Mouse (Mus musculus) central nervous system, embryonic 18 days (tissue): ENCODE measurements around the gene Phf13. TPM values are rescaled to one million over a fixed set of nuclear protein-coding genes. Genes with fewer than 3 reads are reported as not detected.

Experiments used
- polyA plus RNA-seq: library from polyadenylated mRNA; depleted of rRNA; stranded (reverse); fragments of >200 nt; gene quantifications from 2 replicates; pipeline ENCODE4 v1.2.3, GENCODE M21; 2012; rRNA removed

Gene Phf13
- polyA plus RNA-seq: 15.2 and 16.2 TPM in 2 replicates

GRCm38 (mm10) chr4:151996173-151996950, at the start of gene Phf13:
TSS of gene Phf13 (minus strand) at chr4:151996258.

DNA sequence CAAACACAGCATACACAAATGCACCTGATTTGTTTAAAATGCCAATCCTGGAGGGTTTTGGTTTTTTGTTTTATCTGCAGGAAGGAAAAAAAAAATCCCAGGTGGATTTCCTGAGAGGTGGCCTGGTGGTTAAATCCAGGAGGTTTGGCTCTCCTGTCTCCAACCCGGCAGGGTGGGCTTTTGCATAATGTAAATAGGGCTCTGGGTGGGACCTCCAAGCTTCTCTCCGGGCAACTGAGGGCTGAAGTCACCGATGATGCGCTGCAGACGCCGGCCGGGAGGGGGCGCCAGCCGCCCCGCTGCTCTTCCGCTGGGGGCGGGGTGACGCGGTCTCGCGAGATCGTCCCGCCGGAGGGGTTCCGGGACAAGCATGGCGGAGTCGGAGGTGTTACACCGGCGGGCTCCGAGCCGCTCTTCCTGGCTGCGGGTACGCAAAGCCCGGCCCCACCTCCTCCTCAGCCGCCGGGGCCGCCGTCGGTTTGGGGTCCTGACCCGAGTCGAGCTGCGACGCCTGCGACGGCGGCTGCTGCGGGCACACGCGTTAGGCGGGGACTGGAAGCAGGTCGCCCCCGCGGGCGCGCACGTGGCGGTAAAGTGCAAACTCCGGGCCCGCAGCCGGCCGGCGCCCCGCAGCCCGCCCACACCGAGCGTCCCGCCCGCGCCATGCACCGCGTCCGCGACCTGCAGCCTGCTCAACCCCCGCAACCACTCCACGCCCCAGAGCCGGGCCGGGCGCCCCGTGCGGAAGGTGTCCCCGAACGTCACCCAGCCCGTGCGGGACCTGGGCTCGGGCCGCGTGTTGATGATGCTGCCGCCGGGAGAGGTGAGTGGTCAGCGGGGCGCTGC, 43.1 kb upstream of the Phf13 start, which contains the start of gene Nol9:
TSS of gene Nol9 (plus strand) at position 337 of the 846 bp plus-strand sequence.

GRCm38 (mm10) chr4:152038225-152038984, 42.3 kb upstream of the Phf13 start, which contains the start of gene Tas1r1:
TSS of gene Tas1r1 (minus strand) at chr4:152038568.

DNA sequence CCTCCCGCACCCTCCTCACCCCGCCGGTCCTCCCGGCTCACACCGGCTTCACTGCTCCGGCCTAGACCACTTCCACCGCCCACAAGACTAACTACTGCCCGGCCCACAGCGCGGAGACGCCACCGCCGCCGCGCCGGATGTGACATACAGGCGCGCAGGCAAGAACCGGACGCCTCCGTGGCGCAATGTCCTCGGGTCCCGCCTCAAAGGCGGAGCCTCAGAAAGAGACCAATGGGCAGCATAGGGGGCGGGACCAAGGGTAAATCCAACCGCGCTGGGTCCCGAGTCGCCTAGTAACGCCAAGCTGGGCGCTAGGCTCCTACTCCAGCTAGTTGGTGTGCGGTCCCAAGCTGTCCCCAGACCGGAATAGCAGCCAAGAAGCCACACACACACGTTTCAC, 31.5 kb upstream of the Phf13 start, which contains the start of gene Zbtb48:
TSS of gene Zbtb48 (minus strand) at position 148 of the 400 bp plus-strand sequence.

GRCm38 (mm10) chr4:152008622-152009075, 12.6 kb upstream of the Phf13 start, which contains the start of gene Klhl21:
TSS of gene Klhl21 (plus strand) at chr4:152008803.

GRCm38 (mm10) chr4:151988342-151989109, 7.5 kb downstream of the Phf13 start, which contains the start of gene Thap3:
TSS of gene Thap3 (minus strand) at chr4:151988997.

Other genes with a start within 250 kb of the Phf13 start
- gene Camta1, start 134.4 kb downstream of the Phf13 start, polyA plus RNA-seq: 83.7 and 87.4 TPM in 2 replicates
- 73.1 and 75.2 TPM in 2 replicates for gene Dnajc11, start 62.6 kb downstream of the Phf13 start, polyA plus RNA-seq
- gene Thap3, start 7.3 kb downstream of the Phf13 start, polyA plus RNA-seq: 40.3 and 45.0 TPM in 2 replicates
- gene Klhl21, start 12.5 kb upstream of the Phf13 start, polyA plus RNA-seq: 4.7 and 4.8 TPM in 2 replicates
- gene Zbtb48, start 31.4 kb upstream of the Phf13 start, polyA plus RNA-seq: 27.6 and 29.1 TPM in 2 replicates
- 0.45 and 0.56 TPM in 2 replicates for gene Tas1r1, start 42.3 kb upstream of the Phf13 start, polyA plus RNA-seq
- 22.1 and 22.2 TPM in 2 replicates for gene Nol9, start 43.1 kb upstream of the Phf13 start, polyA plus RNA-seq
- 13.2 and 14.8 TPM in 2 replicates for gene Plekhg5, start 76.2 kb upstream of the Phf13 start, polyA plus RNA-seq
- 3.6 and 4.4 TPM in 2 replicates for gene Tnfrsf25, start 119.7 kb upstream of the Phf13 start, polyA plus RNA-seq
- 0.30 and 0.36 TPM in 2 replicates for gene Espn, start 156.1 kb upstream of the Phf13 start, polyA plus RNA-seq
- 0.03 and 0.04 TPM in 2 replicates for gene Hes2, start 162.6 kb upstream of the Phf13 start, polyA plus RNA-seq
- 276 and 301 TPM in 2 replicates for gene Acot7, start 181.9 kb upstream of the Phf13 start, polyA plus RNA-seq